Mouse (Mus musculus): ENCODE data around the gene Gamt.

DNA sequence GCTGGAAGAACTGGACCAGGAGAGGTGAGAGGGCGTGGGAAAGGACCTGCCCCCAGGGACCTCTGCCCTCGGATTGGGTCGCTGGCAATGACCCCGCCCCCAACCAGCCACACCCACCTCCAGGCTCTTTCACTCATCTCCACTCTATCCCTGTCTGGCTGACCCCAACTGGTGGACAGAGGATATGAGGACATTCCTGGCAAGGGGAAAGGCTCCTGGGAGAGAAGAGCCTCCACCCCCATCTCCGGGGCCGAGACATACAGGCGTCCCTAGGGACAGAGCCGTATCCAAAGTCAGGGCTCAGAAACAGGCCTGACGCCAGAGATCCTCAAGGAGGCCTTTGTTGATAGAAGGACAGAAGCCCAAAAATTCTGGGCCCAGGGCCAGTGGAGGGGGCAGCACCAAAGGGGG is 41.7 kb upstream of the Gamt start:
- TF ChIP-seq POLR2A (IDR thresholded peaks at IDR 0.05; ENCODE audit: borderline replicate concordance, extremely low read depth, insufficient read depth, insufficient read length, poor library complexity, severe bottlenecking): no peak
- TF ChIP-seq CTCF (IDR thresholded peaks at IDR 0.05; ENCODE audit: borderline replicate concordance, extremely low read depth, insufficient read depth, insufficient read length): no peak

All from brain, embryonic 14.5 days (tissue).